Mouse (Mus musculus): ENCODE data around the gene AA467197.

The AA467197 gene

GRCm38 (mm10) chr2:122636686-122637085, at the start of gene AA467197:
TSS of gene AA467197 (plus strand) at chr2:122636986.
- no peak for DNase-seq

DNA sequence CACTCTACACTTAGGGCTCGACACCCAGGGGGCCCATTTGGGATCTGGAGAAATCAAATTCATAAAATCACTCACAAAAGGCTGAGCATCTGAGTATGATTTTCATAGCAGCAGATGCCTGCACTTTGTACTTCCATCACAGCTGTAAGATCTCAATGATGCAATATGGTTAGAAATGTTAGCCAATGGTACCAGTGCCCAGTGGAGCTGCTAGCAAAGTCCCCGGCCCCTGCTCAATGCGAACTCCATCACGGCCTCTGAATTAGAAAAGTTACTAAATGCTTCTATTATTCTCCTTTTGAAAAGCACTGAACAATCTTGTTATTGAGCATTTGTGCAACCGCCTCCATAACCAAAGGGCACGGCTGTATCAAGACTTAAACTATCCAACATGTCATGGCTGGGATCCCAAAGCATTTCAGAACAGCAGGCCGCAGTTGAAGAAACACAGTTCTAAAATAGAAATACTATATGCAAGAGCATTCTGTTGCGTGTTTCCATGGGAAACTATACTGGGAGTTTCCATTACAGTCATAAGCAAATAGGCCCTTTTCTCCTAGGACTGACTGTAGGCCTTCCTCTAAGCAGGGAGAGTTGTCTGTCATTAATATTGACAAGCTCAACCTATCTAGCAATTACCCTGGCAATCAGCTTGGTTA, 48.8 kb upstream of the AA467197 start:
- no peak for DNase-seq

GRCm38 (mm10) chr2:122590351-122590750, 46.4 kb upstream of the AA467197 start:
- DNase-seq: no peak

GRCm38 (mm10) chr2:122591213-122591612, 45.6 kb upstream of the AA467197 start:
- no peak for DNase-seq

DNA sequence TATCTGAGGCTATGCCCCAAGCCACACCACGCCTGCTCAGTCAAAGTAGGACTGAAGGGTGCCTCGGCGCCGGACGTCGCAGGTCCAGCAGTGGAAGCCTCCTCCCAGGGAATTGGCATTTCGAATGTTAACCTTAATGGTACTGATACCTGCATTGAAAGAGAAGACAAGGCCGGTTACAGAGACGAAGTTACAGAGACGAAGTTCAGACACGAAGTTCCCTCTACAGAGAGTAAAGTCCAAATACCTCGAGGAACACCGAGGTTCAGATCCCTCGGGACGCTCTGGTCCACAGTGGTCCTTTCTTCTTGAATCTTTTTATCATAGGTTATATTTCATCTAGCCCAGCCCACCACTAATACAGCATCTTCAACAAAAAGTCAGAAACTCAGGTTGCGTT, 41.3 kb upstream of the AA467197 start:
- no peak for DNase-seq

DNA sequence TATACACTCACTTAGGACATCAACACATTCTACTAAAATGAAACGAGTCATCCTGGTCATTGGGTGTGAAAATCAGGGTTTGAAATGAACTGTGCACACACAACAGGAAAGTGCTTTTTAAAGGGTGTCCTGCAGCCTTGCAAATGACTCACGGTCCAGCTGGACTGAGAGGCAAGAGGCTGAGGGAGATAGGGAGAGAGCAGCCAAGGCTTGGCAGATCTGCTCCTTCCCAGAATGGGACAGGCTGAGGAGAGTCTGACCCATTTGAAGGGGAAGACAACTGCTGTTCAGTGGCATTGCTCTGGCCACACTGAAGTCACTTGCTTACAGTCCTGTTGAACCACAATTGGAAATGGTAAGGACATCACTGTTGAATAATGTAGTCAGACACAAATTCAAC, 37.0 kb upstream of the AA467197 start:
- DNase-seq: peak; percentile 82

DNA sequence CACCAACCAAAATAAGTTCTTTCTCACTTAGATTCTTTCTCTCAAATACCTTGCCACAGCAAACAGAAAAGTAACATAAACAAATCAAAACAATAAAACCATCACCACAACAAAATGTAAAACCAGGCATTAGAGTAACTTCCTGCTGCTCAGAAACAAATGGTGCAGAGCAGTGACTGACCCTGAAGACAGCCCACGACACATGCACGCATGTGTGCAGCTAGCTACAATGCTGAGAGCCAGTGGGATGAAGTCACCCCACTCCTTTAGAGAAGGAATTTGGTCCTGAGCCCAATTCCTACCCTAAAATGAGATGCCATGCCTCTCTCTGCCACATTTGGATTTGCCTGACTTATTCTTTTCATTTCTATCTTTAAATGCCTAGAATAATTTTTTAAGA, 35.4 kb upstream of the AA467197 start:
- no peak for DNase-seq

DNA sequence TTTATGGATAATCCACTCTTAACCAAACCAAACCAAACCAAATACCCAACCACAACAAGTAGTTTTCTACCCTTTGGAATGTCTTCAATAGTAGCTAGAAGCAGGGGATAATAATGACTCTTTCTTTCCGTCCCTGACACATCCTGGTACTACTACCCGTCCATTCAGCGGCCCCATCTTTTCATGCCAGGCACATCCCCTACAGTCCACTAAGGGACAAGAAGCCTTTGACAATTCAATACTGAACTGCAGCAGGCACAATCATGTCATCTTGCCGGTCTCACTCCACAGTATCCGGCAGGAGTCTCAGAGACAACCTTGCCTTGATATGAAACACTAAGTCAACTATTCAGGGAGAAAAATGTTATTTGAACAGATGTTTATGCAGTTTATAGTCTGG, 31.0 kb upstream of the AA467197 start:
- DNase-seq: no peak

GRCm38 (mm10) chr2:122608820-122609219, 28.0 kb upstream of the AA467197 start:
- no peak for DNase-seq

- peak; percentile 87 for DNase-seq
Measured at GRCm38 (mm10) chr2:122610746-122611653, 25.8 kb upstream of the AA467197 start, which contains the start of gene Gatm. TSS of gene Gatm (minus strand) at chr2:122611303.

- no peak for DNase-seq
Measured at GRCm38 (mm10) chr2:122611654-122611973, 25.2 kb upstream of the AA467197 start.

GRCm38 (mm10) chr2:122616237-122616636, 20.5 kb upstream of the AA467197 start:
- DNase-seq: no peak

DNA sequence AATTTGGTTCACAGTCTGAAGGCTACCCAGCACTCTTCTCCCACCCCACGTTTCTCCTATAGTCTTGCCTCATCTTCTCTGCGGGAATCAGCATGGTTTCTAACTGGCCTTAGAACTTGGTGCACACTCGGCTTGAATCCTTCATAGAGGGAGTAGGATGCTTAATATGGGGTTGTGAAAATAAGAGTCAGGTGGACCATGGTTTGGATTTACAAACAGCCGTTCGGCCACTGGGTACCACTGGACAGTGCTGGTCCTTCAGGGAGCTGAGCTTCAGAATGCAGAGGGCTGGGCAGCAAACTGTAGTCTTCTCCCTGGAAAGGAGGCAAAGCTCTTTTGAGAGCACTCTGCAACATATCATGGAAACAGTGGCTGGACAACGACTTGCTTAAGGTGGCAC, 19.0 kb upstream of the AA467197 start:
- DNase-seq: no peak

DNA sequence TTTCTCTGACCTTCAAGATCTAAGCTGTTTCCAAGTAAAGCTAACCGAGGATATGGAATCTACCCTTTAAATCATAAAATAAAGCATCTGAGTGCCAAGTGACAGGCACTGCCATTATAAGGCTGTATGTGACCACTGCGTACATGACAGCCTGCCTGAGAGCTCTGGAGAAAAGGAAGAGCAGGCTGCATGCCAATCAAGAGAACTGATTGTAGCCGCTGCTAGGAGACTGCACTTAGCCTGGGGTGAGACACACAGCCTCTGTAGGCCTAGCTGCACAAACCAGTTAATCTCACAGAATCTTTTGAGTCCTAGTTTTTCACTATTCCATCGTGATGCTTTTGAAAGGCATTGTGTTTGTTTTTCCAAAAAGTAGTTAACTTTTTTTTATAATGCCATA, 18.1 kb upstream of the AA467197 start:
- no peak for DNase-seq

- DNase-seq: no peak
Measured at GRCm38 (mm10) chr2:122621337-122622110, 15.3 kb upstream of the AA467197 start.

GRCm38 (mm10) chr2:122625930-122626329, 10.9 kb upstream of the AA467197 start:
- DNase-seq: no peak

DNA sequence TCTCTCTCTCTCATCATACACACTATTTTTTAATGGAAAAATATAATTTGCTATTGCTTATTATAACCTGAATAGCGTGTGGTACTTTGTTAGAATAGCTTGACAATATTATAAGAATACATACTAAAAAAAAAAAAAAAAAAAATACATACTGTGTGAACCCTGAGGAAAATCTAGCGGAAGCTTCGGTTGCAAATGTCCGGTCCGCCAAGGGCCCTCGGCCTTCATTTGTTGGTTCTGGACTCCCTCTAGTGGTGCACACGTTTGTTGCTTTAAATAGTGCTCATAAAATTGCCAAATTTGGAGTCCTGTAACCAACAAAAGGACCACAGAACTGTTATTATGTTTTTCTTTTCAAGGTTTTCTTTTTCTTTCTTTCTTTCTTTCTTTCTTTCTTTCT, 7.8 kb upstream of the AA467197 start:
- peak; percentile 78 for DNase-seq

DNA sequence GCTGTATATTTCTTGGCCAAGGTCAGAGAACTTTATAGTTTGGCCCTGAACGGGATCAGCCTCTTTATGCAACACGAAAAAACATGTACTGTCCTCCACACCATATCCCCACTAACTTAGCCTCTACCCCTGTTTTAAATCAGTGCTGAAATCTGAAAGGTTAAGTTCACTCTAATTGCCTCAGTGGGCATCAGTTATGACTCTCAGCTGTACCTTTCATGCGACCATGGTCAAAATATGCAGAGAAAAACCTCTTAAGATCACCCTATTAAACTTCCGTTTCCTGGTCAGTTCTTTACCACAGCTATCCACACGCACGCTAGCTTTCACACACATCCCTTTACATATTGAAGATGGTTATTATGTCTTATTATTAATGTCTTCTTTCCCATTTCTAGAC, 6.9 kb upstream of the AA467197 start:
- DNase-seq: no peak

DNA sequence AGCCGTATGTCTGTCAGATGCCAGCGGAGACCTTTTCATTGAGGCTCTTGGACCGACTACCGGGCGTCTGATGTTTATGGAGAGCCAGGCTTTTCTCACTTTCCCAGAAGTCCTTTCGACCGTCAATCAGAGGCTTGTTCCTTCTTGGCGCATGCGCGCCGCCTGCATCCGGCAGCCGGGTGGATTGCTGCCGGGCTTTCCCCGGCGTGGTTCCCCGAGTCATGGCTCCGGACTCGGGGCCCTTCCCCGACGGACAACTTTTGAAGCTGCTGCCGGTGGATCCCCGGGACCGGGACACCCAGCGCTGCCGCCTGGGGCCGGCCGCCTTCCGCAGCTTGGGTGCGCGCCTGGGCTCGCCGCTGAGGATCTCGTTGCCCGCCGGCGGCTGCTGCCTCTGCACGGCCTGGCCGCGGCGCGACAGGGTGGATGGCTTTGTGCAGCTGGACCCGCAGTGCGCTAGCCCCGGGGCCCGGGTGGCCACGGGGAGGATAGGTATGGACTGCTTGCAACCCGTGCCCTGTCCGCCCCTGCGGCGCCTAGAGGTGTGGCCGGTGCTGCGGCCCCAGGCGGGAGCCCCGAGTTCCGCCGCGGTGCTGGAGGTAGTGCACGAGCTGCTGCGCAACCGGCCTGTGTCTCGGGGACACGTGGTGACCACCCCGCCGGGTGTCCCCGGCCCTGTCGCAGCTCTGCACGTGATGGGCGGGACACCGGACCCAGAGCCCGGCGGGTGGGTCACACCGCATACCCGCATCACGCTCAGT, 6.1 kb upstream of the AA467197 start:
- DNase-seq: peak; percentile 92

DNA sequence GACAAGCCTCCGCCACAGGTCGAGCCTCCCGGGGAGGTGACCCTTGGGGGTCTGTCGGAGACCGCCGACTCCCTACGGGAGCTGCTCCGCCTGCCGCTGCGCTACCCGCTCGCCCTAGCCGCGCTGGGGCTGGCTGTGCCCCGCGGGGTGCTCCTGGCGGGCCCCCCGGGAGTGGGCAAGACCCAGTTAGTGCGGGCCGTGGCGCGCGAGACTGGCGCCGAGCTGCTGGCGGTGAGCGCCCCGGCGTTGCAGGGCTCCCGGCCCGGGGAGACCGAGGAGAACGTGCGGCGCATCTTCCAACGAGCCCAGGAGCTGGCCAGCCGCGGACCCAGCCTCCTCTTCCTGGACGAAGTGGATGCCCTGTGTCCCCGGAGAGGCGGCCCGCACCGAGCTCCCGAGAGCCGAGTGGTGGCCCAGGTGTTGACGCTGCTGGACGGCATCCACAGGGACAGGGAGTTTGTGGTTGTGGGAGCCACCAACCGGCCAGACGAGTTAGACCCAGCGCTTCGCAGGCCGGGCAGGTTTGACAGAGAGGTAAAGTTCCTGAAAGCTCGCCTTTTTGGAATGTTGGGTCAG, 5.5 kb upstream of the AA467197 start:
- peak; percentile 63 for DNase-seq

DNA sequence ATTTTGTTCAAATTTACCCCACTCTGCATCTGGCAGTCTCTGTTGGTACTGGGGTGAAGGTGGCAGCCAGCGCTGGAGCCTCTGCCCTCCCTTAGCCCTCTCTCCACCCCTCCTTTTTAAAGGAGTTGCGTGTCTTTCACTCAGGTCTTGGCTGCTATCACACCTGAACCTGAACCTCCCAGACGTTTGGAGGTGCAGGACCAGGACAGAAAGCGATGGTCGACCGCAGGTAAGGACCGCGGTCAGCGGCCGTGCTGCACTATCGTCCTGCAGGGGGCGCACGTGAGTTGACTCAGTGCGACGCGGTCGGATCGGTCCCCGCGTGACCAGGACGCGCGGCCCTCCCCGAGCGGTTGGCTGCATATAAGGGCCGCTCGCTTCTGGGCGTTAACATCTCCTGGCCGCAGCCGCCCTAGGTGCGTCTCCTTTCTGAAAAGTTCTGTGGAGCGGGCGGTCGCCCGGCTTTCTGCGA, 776 bp downstream of the AA467197 start:
- DNase-seq: peak; percentile 55

- DNase-seq: no peak
Measured at GRCm38 (mm10) chr2:122638029-122638428, 1.2 kb downstream of the AA467197 start.
